Mouse (Mus musculus): ENCODE measurements around the gene Slc39a5.
A peak's percentile ranks its signal among the peaks of the same experiment; 100 is the strongest.

Gene Slc39a5

GRCm38 (mm10) chr10:128401056-128401455 is at the start of gene Slc39a5:
Gene Slc39a5 (minus strand): TSS chr10:128401229.
- no peak for DNase-seq (ENCODE audit: low spot score in 2 of 2)

GRCm38 (mm10) chr10:128445407-128445806 is 44.4 kb upstream of the Slc39a5 start:
- DNase-seq (ENCODE audit: low spot score in 2 of 2): no peak

- DNase-seq (ENCODE audit: low spot score in 2 of 2): no peak
These were observed 43.3 kb upstream of the Slc39a5 start for GRCm38 (mm10) chr10:128444354-128444753.

- no peak for DNase-seq (ENCODE audit: low spot score in 2 of 2)
These were observed 41.7 kb upstream of the Slc39a5 start for GRCm38 (mm10) chr10:128442718-128443117.

- no peak for DNase-seq (ENCODE audit: low spot score in 2 of 2)
These were observed 40.5 kb upstream of the Slc39a5 start for GRCm38 (mm10) chr10:128441324-128442119.

GRCm38 (mm10) chr10:128440407-128440806 is 39.4 kb upstream of the Slc39a5 start:
- no peak for DNase-seq (ENCODE audit: low spot score in 2 of 2)

DNA sequence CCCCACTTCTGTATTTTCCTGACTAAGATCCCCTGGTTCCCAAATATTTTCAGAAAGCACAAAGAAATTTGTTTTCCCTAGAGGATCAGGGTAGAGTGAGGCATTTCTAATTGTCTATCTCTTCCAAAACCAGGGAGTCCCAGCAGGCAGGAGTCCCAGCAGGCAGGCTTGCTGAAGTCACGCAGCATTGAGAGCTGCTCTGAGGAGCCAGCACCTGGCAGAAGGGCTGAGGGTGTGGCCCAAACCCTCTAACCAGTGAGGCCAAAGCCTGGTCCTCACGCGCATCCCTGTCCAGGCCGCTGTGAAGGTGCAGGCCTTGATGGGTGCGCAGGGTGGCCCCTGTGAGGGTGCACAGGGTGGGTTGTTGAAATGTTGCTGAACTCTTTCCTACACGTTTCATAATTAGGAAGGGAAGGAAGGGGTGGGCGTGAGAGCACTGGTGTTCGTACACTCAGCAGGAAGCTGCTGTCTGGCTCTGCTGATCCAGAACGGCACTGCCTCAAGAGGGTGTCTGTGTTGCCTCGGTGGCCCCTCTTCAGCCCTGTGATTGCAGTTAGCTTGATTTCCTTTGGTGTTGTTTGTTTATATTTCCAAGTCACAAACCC is 37.7 kb upstream of the Slc39a5 start:
- DNase-seq (ENCODE audit: low spot score in 2 of 2): peak in 1 of 2 experiments; percentile 24

GRCm38 (mm10) chr10:128436376-128436775 is 35.3 kb upstream of the Slc39a5 start:
- no peak for DNase-seq (ENCODE audit: low spot score in 2 of 2)

- no peak for DNase-seq (ENCODE audit: low spot score in 2 of 2)
These were observed 34.8 kb upstream of the Slc39a5 start for GRCm38 (mm10) chr10:128435873-128436272.

DNA sequence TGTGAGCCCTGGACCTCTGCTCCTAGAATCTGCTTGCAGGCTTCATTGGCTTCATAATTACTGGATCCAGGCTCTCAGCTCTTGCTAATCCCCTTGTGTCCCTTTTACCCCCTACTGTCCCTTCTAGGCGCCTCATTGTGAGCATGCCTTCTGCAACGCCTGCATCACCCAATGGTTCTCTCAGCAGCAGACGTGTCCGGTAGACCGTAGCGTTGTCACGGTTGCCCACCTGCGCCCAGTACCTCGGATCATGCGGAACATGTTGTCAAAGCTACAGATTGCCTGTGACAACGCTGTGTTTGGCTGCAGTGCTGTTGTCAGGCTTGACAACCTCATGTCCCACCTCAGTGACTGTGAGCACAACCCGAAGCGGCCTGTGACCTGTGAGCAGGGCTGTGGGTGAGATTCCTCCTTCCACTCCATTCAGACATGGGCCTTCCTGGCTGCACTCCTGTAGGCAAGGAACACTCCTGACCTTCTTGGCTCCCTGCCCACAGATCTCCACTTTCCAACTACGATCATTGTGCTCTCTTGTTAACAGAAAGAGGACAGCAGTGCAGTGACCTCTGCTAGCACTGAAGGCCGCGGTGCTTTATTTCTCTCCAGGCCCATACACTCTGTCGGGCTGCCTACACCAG is 34.3 kb upstream of the Slc39a5 start:
- no peak for DNase-seq (ENCODE audit: low spot score in 2 of 2)

GRCm38 (mm10) chr10:128434681-128435080 is 33.7 kb upstream of the Slc39a5 start:
- no peak for DNase-seq (ENCODE audit: low spot score in 2 of 2)

DNA sequence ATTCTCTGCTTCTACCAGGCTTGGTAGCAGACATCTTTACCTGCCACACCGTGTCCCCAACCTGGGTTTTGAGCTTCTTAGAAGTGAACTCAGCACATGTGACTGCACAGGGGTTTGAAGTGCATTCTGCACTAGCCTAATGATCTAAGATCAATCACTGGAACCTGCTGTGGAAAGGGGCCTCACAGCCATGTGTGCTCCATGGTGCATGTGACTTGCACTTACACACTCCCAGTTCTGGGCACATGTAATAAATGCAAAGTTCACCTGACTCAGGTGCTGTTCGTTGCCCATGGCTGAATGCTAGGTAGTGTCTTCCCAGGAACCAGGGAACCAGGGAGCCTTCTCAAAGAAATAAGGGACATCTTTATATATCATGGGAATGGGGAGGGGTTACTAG is 32.4 kb upstream of the Slc39a5 start:
- no peak for DNase-seq (ENCODE audit: low spot score in 2 of 2)

GRCm38 (mm10) chr10:128429454-128429853 is 28.4 kb upstream of the Slc39a5 start:
- DNase-seq (ENCODE audit: low spot score in 2 of 2): no peak

DNA sequence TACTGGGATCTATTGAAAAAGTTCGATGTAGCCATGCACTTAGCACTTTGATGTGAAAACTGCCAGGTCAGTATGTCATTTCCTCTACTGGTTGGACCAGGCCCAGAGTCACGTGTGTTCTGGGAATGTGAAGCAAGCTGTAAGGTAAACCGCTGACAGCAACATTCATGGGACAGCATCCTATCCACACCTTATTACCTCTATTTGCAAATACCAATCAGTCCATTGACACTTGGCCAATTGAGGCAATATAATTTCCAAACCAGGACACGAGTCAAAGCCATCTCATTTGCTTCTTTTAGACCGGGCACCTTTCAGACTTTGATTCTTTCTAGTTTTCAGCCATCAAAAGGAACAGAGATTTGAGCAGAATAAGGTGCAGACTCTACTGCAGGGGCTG is 28.0 kb upstream of the Slc39a5 start:
- no peak for DNase-seq (ENCODE audit: low spot score in 2 of 2)

- DNase-seq (ENCODE audit: low spot score in 2 of 2): no peak
These were observed 24.2 kb upstream of the Slc39a5 start for GRCm38 (mm10) chr10:128425260-128425659.

- DNase-seq (ENCODE audit: low spot score in 2 of 2): no peak
These were observed 23.6 kb upstream of the Slc39a5 start for GRCm38 (mm10) chr10:128424604-128425003.

DNA sequence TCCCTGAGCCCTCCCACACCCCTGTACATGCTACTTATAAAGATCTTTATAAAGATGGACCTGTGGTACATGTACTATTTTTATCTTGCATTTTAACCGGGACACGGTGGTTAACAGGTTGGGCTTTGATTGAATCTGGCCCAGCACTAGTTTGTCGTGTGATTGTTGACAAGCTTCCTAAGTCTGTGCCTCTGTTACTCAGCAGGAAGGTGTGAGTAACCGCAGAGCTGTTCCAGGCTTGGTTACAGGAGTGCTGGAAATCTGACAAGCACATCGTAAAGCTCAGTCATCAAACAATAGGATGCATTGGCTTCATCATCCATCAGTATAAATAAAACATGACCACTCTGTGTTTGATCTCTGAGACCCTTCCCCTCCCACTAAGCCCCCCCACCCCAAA is 21.4 kb upstream of the Slc39a5 start:
- no peak for DNase-seq (ENCODE audit: low spot score in 2 of 2)

DNA sequence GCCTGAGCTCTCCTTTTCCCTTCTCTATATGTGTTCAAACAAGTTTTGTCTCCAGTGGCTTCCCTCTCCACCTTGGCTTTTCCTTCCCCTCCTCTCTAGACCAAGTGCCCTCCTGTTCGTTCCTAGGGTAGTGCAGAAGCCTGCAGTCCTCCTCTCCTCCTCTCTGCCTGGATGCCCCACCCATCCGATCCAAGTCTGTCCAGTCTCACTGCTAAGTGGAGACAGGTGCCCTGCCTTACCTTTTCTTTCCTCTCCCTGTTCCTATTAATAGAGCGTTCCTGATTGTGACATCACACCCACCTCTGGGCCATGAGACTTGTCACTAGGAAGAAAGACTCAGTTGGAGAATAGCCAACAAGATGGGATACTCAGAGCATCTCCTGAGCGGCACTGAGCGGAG is 13.8 kb upstream of the Slc39a5 start:
- no peak for DNase-seq (ENCODE audit: low spot score in 2 of 2)

- DNase-seq (ENCODE audit: low spot score in 2 of 2): no peak
These were observed 12.0 kb upstream of the Slc39a5 start for GRCm38 (mm10) chr10:128413076-128413475.

- no peak for DNase-seq (ENCODE audit: low spot score in 2 of 2)
These were observed 11.5 kb upstream of the Slc39a5 start for GRCm38 (mm10) chr10:128412558-128412957.

GRCm38 (mm10) chr10:128412055-128412381 is 11.0 kb upstream of the Slc39a5 start:
- peak in 1 of 2 experiments; percentile 54 for DNase-seq (ENCODE audit: low spot score in 2 of 2)

DNA sequence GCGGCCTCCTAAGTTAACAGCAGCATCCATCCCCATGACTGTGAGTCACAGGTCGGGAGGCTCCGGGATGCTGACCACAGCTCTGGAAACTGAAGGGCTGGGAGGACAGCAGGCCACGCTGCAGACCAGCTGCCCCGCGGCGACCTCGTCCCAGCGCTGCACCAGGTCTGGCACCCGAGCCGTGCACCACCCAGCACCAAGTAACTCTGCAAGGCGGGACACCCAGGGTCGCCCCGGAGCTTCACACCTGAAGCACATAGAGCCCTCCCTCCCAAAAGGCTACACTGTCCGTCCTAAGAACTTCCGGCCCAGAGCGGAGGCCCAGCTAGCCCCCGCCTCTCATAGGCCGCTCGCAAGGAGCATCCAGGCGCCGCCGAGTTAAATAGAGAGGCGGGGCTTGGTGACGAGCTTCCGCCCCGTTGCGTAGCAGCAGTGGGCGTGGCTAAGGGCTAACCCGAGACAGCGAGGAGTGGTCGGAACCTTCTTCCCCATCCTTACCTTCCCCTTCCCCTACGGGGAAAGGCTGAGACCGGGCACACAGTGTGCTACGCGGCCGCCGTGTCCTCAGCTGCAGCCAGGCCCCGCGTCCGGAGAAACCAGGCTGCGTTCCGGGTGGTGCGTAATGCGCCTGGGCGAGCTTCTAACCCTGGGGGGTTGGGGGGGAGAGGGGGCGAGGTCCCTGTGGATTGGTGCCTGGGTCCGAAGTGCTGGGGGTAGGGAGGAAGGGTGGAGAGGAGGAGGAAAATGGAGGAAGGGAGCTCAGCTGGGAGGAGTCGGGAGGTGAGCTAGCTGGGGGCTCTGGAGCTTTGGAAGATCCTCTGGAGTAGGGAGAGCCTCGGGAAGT is 10.4 kb upstream of the Slc39a5 start, which contains the start of the genes Nabp2 and Rnf41:
Gene Nabp2, minus strand, starts transcription at position 282 of the 844 bp plus-strand sequence.
Gene Rnf41, plus strand, starts transcription at position 447 of the 844 bp plus-strand sequence.
- DNase-seq (ENCODE audit: low spot score in 2 of 2): peak; percentile 95 to 97

Measured in frontal cortex, postnatal 36 days (tissue).